Mouse (Mus musculus) liver, embryonic 14.5 days (tissue): Measurements from ENCODE around the gene Tagln2.

Source experiments
- CTCF ChIP-seq: IDR thresholded peaks from 2 replicates; pipeline ENCODE4 v1.5.1; 2016; ENCODE audit warnings: antibody characterized with exemption, low read depth, control low read depth
- EP300 ChIP-seq: IDR thresholded peaks from 2 replicates; pipeline ENCODE4 v1.6.1; 2016; ENCODE audit warnings: antibody characterized with exemption, low read depth

DNA sequence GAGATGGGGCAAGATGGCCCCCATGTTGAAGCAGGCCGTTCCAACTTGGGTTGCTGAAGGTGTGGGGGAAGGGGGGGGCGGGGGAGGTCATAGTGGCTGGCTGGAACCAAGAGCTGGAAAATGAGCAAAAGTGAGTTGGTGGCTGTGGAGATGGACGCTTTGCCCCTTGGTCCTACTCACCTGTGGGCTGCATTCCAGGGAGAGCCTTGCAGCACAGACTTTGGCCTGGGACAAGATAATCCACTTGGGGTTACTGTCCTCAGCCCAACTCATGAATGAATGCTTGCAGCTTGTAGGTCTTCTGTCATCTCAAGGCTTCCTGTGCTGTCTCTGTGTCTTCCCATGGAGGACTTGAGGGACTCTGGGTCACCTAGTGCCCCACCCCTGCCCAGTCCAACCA lies 7.9 kb downstream of the Tagln2 start:
- TF ChIP-seq CTCF, result no peak
- no peak for TF ChIP-seq EP300
